Mouse (Mus musculus): ENCODE results near the gene Pfkm. TPM values are rescaled to one million over a fixed set of nuclear protein-coding genes. Genes with fewer than 3 reads are reported as not detected.
A peak's percentile ranks its signal among the peaks of the same experiment; 100 is the strongest.

The Pfkm gene
- total and polyA plus RNA-seq, 3 experiments: 23.5 to 37.9 (median 29.6) TPM

DNA sequence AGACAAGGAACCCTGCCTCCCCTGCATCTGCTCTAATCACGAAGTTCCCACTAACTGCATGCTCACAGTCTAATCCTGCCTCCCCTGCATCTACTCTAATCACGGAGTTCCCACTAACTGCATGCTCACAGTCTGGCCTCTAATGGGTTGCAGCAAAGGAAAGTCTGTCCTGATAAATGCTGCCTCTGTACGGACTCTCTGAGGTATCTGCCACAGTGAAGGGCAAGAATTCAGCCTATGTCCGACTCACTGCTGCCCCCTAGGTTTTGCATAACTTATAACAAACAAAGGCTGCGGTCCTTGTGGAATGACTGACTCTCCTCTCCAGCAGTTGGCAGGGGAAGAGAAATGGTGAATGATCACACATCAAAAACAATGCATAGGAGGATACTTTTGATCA lies 37.1 kb upstream of the Pfkm start:
- H3K79me2 ChIP-seq (replicated peaks; ENCODE audit: control insufficient read depth, extremely low read depth, insufficient read depth, poor library complexity, severe bottlenecking): no peaks in the 10 kb centered on the region
- no peaks in the 10 kb centered on the region for H3K9me3 ChIP-seq (replicated peaks; ENCODE audit: low read length)
- H3K4me2 ChIP-seq (ENCODE audit: insufficient read depth, low read depth, poor library complexity, severe bottlenecking): no peak overlapping the region
- no peak overlapping the region for H3K9ac ChIP-seq (ENCODE audit: insufficient read depth, low read depth)
- TF ChIP-seq MYC (IDR thresholded peaks at IDR 0.05; ENCODE audit: low read depth, low read length) (0 out of 2 replicates have a peak, but pooled peaks have one; percentile 22), CTCF (conservative IDR thresholded peaks at IDR 0.05 in 1 of 2, IDR thresholded peaks at IDR 0.05 in 1 of 2; ENCODE audit: low read depth in 2 of 2, low read length in 2 of 2) (peak; percentile 72 to 76), RAD21 (IDR thresholded peaks at IDR 0.05; ENCODE audit: low read depth, low read length) (peak; percentile 26), SMC3 (IDR thresholded peaks at IDR 0.05; ENCODE audit: low read depth, low read length) (peak; percentile 40; the same call in 1 of the 2 replicates), NELFE (IDR thresholded peaks at IDR 0.05; ENCODE audit: low read depth, low read length) (0 out of 2 replicates have a peak, but pooled peaks have one; percentile 37), CHD2 (IDR thresholded peaks at IDR 0.05; ENCODE audit: low read length) (no peak), ETS1 (conservative IDR thresholded peaks at IDR 0.05; ENCODE audit: low read depth, low read length) (no peak)
- no peak overlapping the region for H3K4me3 ChIP-seq (replicated peaks in 1 of 3; ENCODE audit: low read depth in 2 of 3, low read length in 2 of 3, poor library complexity in 1 of 3)
- H3K4me1 ChIP-seq (ENCODE audit: control insufficient read depth in 1 of 2, insufficient read depth in 2 of 2): peaks cover 0 to 10% of the 10 kb centered on the region in 2 experiments; a peak in 1 of 4 replicates
- peak; percentile 63 for DNase-seq (ENCODE audit: extremely low read depth)
- dilution Hi-C loops (cut with MboI; ENCODE audit: extremely low pct_ligation_motif_present, extremely low pct_unique_long_range_greater_than_20kb, low sequenced_read_pairs): no loop called here
- H3K27ac ChIP-seq (ENCODE audit: insufficient read depth, low read depth): no peak overlapping the region
- H3K27me3 ChIP-seq (replicated peaks): no peaks in the 10 kb centered on the region
- H3K36me3 ChIP-seq (replicated peaks in 1 of 2; ENCODE audit: control insufficient read depth in 1 of 2, insufficient read depth in 1 of 2, low read length in 1 of 2): peaks cover 63 to 83% of the 10 kb centered on the region in 2 experiments
- in situ Hi-C loops (cut with MboI; ENCODE audit: low pct_ligation_motif_present, low pct_unique_long_range_greater_than_20kb, low sequenced_read_pairs): no loop called here

DNA sequence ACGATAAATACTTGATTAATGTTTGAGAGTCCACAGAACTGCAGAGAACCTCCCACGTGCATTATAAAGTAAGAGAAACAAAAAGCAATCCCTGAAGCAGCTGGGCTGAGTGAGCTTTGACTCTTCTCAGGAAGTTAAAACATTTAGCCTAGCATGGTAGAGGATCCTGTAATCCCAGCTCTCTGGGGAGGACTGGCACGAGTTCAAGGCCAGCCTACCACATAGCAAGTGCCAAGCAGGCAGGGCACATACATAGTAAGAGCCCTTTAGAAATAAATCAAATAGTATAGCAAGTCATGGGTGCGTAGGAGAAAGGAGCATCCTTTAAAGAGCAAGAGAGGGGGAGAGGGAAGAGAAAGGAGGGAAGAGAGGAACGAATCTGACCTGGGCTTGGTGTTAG lies 26.5 kb upstream of the Pfkm start:
- dilution Hi-C loops (cut with MboI; ENCODE audit: extremely low pct_ligation_motif_present, extremely low pct_unique_long_range_greater_than_20kb, low sequenced_read_pairs): no loop called here
- Histone ChIP-seq H3K9me3 (replicated peaks; ENCODE audit: low read length) (no peaks in the 10 kb centered on the region), H3K9ac (ENCODE audit: insufficient read depth, low read depth) (no peak overlapping the region), H3K36me3 (replicated peaks in 1 of 2; ENCODE audit: control insufficient read depth in 1 of 2, insufficient read depth in 1 of 2, low read length in 1 of 2) (peaks cover 76 to 92% of the 10 kb centered on the region in 2 experiments), H3K79me2 (replicated peaks; ENCODE audit: control insufficient read depth, extremely low read depth, insufficient read depth, poor library complexity, severe bottlenecking) (no peaks in the 10 kb centered on the region), H3K4me1 (ENCODE audit: control insufficient read depth in 1 of 2, insufficient read depth in 2 of 2) (peaks cover 5 to 22% of the 10 kb centered on the region in 2 experiments; a peak in 3 of 4 replicates), H3K4me2 (ENCODE audit: insufficient read depth, low read depth, poor library complexity, severe bottlenecking) (no peak overlapping the region), H3K4me3 (replicated peaks in 1 of 3; ENCODE audit: low read depth in 2 of 3, low read length in 2 of 3, poor library complexity in 1 of 3) (no peak overlapping the region), H3K27ac (ENCODE audit: insufficient read depth, low read depth) (no peak overlapping the region), H3K27me3 (replicated peaks) (no peaks in the 10 kb centered on the region)
- no peak for TF ChIP-seq PAX5 (IDR thresholded peaks at IDR 0.05; ENCODE audit: low read length)
- TF ChIP-seq GABPA (IDR thresholded peaks at IDR 0.05; ENCODE audit: insufficient replicate concordance, low read depth, low read length): no peak
- no peak for TF ChIP-seq ZC3H11A (IDR thresholded peaks at IDR 0.05; ENCODE audit: low read depth, low read length)
- TF ChIP-seq CTCF (conservative IDR thresholded peaks at IDR 0.05 in 1 of 2, IDR thresholded peaks at IDR 0.05 in 1 of 2; ENCODE audit: low read depth in 2 of 2, low read length in 2 of 2): no peak
- TF ChIP-seq RAD21 (IDR thresholded peaks at IDR 0.05; ENCODE audit: low read depth, low read length): no peak
- no peak for TF ChIP-seq E2F4 (IDR thresholded peaks at IDR 0.05; ENCODE audit: insufficient replicate concordance, low read depth, low read length)
- TF ChIP-seq TBP (conservative IDR thresholded peaks at IDR 0.05; ENCODE audit: low read depth, low read length): no peak
- no peak for TF ChIP-seq MAZ (IDR thresholded peaks at IDR 0.05; ENCODE audit: low read depth, low read length)
- no peak for TF ChIP-seq ZNF384 (IDR thresholded peaks at IDR 0.05; ENCODE audit: low read depth, low read length)
- no peak for TF ChIP-seq HCFC1 (IDR thresholded peaks at IDR 0.05; ENCODE audit: low read depth, low read length)
- no peak for TF ChIP-seq USF2 (conservative IDR thresholded peaks at IDR 0.05; ENCODE audit: low read depth, low read length)
- no peak for TF ChIP-seq POLR2AphosphoS2 (IDR thresholded peaks at IDR 0.05; ENCODE audit: low read depth, low read length)
- in situ Hi-C loops (cut with MboI; ENCODE audit: low pct_ligation_motif_present, low pct_unique_long_range_greater_than_20kb, low sequenced_read_pairs): no loop called here
- no peak for DNase-seq (ENCODE audit: extremely low read depth)

Data from CH12.LX (cell line).